Comparison of ENCODE assay signal across 13 mouse cellular contexts in genomic region chr4:151138586-151138985, GRCm38 (mm10). TPM values are rescaled to one million over a fixed set of nuclear protein-coding genes. Genes with fewer than 3 reads are reported as not detected.
DNase-seq lines count a peak whose midpoint lies in the region; ATAC-seq and TF ChIP-seq lines count a peak whose summit lies in the region.
"Had no signal": no experiment of that assay in that cellular context is flagged by ENCODE, and none has a peak within 500 bp of the region (broad histone marks: within the 10 kb centered on the region; RNA-seq: fewer than 3 reads in every experiment).

No protein-coding gene starts in this region.

- ATAC-seq in intestine, embryonic 16.5 days, result 0 out of 2 replicates have a peak, but pooled peaks have one; percentile 1
- no peak for ATAC-seq in intestine, embryonic 15.5 days
- no peak for ATAC-seq in hindbrain, postnatal 0 days

- H3K36me3 ChIP-seq in intestine, embryonic 16.5 days (ENCODE audit: control insufficient read depth, insufficient read depth, low read length), result no peaks in the 10 kb centered on the region
- no peaks in the 10 kb centered on the region for H3K36me3 ChIP-seq in intestine, embryonic 15.5 days
- no peaks in the 10 kb centered on the region for H3K36me3 ChIP-seq in hindbrain, postnatal 0 days (ENCODE audit: insufficient read depth, low read length)
- H3K36me3 ChIP-seq: stomach, embryonic 15.5 days had no signal

- H3K27me3 ChIP-seq in cerebellum, adult 2 months (ENCODE audit: control insufficient read depth, insufficient read depth, low read length), result no peaks in the 10 kb centered on the region
- peaks cover 14% of the 10 kb centered on the region for H3K27me3 ChIP-seq in intestine, embryonic 16.5 days (replicated peaks; ENCODE audit: control insufficient read depth, insufficient read depth, low read length)
- H3K27me3 ChIP-seq in intestine, embryonic 15.5 days (replicated peaks), result peaks cover 11% of the 10 kb centered on the region
- no peaks in the 10 kb centered on the region for H3K27me3 ChIP-seq in hindbrain, postnatal 0 days (ENCODE audit: insufficient read depth, low read length)

- no peak for TF ChIP-seq POLR2A in cerebellum, adult 2 months (IDR thresholded peaks at IDR 0.05; ENCODE audit: borderline replicate concordance, insufficient read depth, low read length)
- TF ChIP-seq POLR2A in olfactory bulb, adult 2 months (IDR thresholded peaks at IDR 0.05; ENCODE audit: insufficient read depth, low read depth, low read length), result 0 out of 2 replicates have a peak, but pooled peaks have one; percentile 8

- WGBS in cerebellum, adult 2 months, result 22% methylated on average over 2 of the region's 2 CpGs
- WGBS in intestine, embryonic 16.5 days, result 17% methylated on average over 2 of the region's 2 CpGs
- WGBS in intestine, embryonic 15.5 days, result 24% methylated on average over 2 of the region's 2 CpGs
- 15% methylated on average over 2 of the region's 2 CpGs for WGBS in hindbrain, postnatal 0 days
- 20% methylated on average over 2 of the region's 2 CpGs for WGBS in olfactory bulb, adult 2 months

- H3K4me2 ChIP-seq in intestine, embryonic 16.5 days (ENCODE audit: low read depth, low read length), result no peak overlapping the region
- H3K4me2 ChIP-seq in intestine, embryonic 15.5 days (replicated peaks), result no peak overlapping the region
- peak overlapping the region; percentile 45; the same call in 1 of the 2 replicates for H3K4me2 ChIP-seq in hindbrain, postnatal 0 days (ENCODE audit: low read depth, low read length)

- no peaks in the 10 kb centered on the region for H3K9me3 ChIP-seq in intestine, embryonic 16.5 days (ENCODE audit: control insufficient read depth, low read length)
- no peaks in the 10 kb centered on the region for H3K9me3 ChIP-seq in intestine, embryonic 15.5 days
- H3K9me3 ChIP-seq in hindbrain, postnatal 0 days (ENCODE audit: low read length), result no peaks in the 10 kb centered on the region
- H3K9me3 ChIP-seq: stomach, embryonic 15.5 days had no signal

- no peak for DNase-seq in cerebellum, adult 2 months
- DNase-seq in cerebellum, adult 18-20 months, result no peak
- no peak for DNase-seq in hindbrain, postnatal 0 days (ENCODE audit: low spot score)
- no peak for DNase-seq in layer of hippocampus, adult 11-12 months (ENCODE audit: low spot score)
- no peak for DNase-seq in embryo, embryonic 10.5 days (ENCODE audit: low spot score)
- DNase-seq: gastrocnemius, postnatal 36 days; liver had no signal

- H3K4me1 ChIP-seq in cerebellum, adult 2 months (ENCODE audit: control insufficient read depth, insufficient read depth, low read length), result peaks cover 57% of the 10 kb centered on the region
- peaks cover 17% of the 10 kb centered on the region for H3K4me1 ChIP-seq in intestine, embryonic 16.5 days (ENCODE audit: control insufficient read depth, insufficient read depth, low read length)
- peaks cover 26% of the 10 kb centered on the region for H3K4me1 ChIP-seq in intestine, embryonic 15.5 days (replicated peaks)
- H3K4me1 ChIP-seq in hindbrain, postnatal 0 days (ENCODE audit: insufficient read depth, low read length), result peaks cover 29% of the 10 kb centered on the region
- H3K4me1 ChIP-seq in olfactory bulb, adult 2 months (ENCODE audit: control insufficient read depth, insufficient read depth, low read length), result peaks cover 84% of the 10 kb centered on the region

- no peak overlapping the region for H3K9ac ChIP-seq in intestine, embryonic 16.5 days (ENCODE audit: low read depth, low read length)
- no peak overlapping the region for H3K9ac ChIP-seq in intestine, embryonic 15.5 days
- peak overlapping the region; percentile 21; the same call in 1 of the 2 replicates for H3K9ac ChIP-seq in hindbrain, postnatal 0 days (replicated peaks; ENCODE audit: low read length)
- H3K9ac ChIP-seq: stomach, embryonic 15.5 days had no signal

- peak overlapping the region; percentile 79 for H3K4me3 ChIP-seq in cerebellum, adult 2 months (replicated peaks; ENCODE audit: insufficient read depth, low read depth, low read length)
- H3K4me3 ChIP-seq in intestine, embryonic 16.5 days (ENCODE audit: low read length), result no peak overlapping the region
- H3K4me3 ChIP-seq in intestine, embryonic 15.5 days (replicated peaks), result no peak overlapping the region
- H3K4me3 ChIP-seq in hindbrain, postnatal 0 days (ENCODE audit: low read length), result no peak overlapping the region
- H3K4me3 ChIP-seq in olfactory bulb, adult 2 months (ENCODE audit: insufficient read depth, low read depth, low read length), result peak overlapping the region; percentile 46
- H3K4me3 ChIP-seq: stomach, embryonic 15.5 days had no signal

- TF ChIP-seq CTCF in cerebellum, adult 2 months (IDR thresholded peaks at IDR 0.05; ENCODE audit: borderline replicate concordance, insufficient read depth, low read depth, low read length), result no peak
- no peak for TF ChIP-seq CTCF in hindbrain, postnatal 0 days (IDR thresholded peaks at IDR 0.05; ENCODE audit: low read depth)
- no peak for TF ChIP-seq CTCF in olfactory bulb, adult 2 months (IDR thresholded peaks at IDR 0.05; ENCODE audit: insufficient read depth, low read depth, low read length)

- H3K27ac ChIP-seq in cerebellum, adult 2 months (ENCODE audit: insufficient read depth, low read length), result peak overlapping the region; percentile 95
- no peak overlapping the region for H3K27ac ChIP-seq in intestine, embryonic 16.5 days (ENCODE audit: low read length)
- no peak overlapping the region for H3K27ac ChIP-seq in intestine, embryonic 15.5 days
- H3K27ac ChIP-seq in hindbrain, postnatal 0 days, result peak overlapping the region; percentile 92
- H3K27ac ChIP-seq in olfactory bulb, adult 2 months (ENCODE audit: insufficient read depth, low read depth, low read length), result peak overlapping the region; percentile 98
- H3K27ac ChIP-seq: stomach, embryonic 15.5 days had no signal

RNA-seq across cellular contexts. Expression of gene Gm13090, which starts 49.2 kb away (rescaled TPM):
- polyA plus RNA-seq in cerebellum, adult 2 months (2012; rRNA removed), result not detected in 2 replicates
- polyA plus RNA-seq in intestine, embryonic 16.5 days (2015; fragmentation: Nextera tagmentation; extraction: Ambion mirVana), result not detected in 2 replicates
- polyA plus RNA-seq in intestine, embryonic 15.5 days (2015; fragmentation: Nextera tagmentation; extraction: Ambion mirVana), result not detected in 2 replicates
- not detected in 2 replicates for total RNA-seq in hindbrain, postnatal 0 days (2014; rRNA removed)
- not detected in 2 replicates for polyA plus RNA-seq in hindbrain, postnatal 0 days (2015; fragmentation: Nextera tagmentation; extraction: Ambion mirVana)
- not detected in 2 replicates for polyA plus RNA-seq in olfactory bulb, adult 2 months (2012; ENCODE audit: insufficient read depth, insufficient read length, low replicate concordance, missing spikeins)
- total RNA-seq: gastrocnemius, postnatal 36 days; layer of hippocampus, postnatal 25 days had no signal
- polyA plus RNA-seq: lung, postnatal 0 days; stomach, embryonic 15.5 days had no signal

Comparison
In these comparisons a context has a peak if more than half of its experiments do, and no peak if none do; other contexts are left out.
1. H3K27ac ChIP-seq: peak in cerebellum, adult 2 months (single experiment), hindbrain, postnatal 0 days (single experiment) and olfactory bulb, adult 2 months (single experiment); none in intestine, embryonic 16.5 days (single experiment) and intestine, embryonic 15.5 days (single experiment).
2. H3K4me3 ChIP-seq: peak in cerebellum, adult 2 months (single experiment) and olfactory bulb, adult 2 months (single experiment); none in intestine, embryonic 16.5 days (single experiment), intestine, embryonic 15.5 days (single experiment) and hindbrain, postnatal 0 days (single experiment).